Mouse (Mus musculus) right cerebral cortex, postnatal 36 days (tissue): ENCODE data around the gene Btbd2.

Source experiments
- DNase-seq, 2 experiments: peaks; one replicate each; pipeline ENCODE4 v3.0.0; 2022; ENCODE audit warnings: low spot score in 2 of 2, mixed read lengths in 1 of 2

Gene Btbd2

GRCm38 (mm10) chr10:80687850-80688249 is 31.0 kb upstream of the Btbd2 start:
- DNase-seq = peak in 1 of 2 experiments; percentile 45

- DNase-seq = no peak
Measured at GRCm38 (mm10) chr10:80686617-80687016, 29.7 kb upstream of the Btbd2 start.

GRCm38 (mm10) chr10:80684984-80685383 is 28.1 kb upstream of the Btbd2 start:
- DNase-seq = no peak

- no peak for DNase-seq
Measured at GRCm38 (mm10) chr10:80684214-80684613, 27.3 kb upstream of the Btbd2 start.

GRCm38 (mm10) chr10:80683647-80684046 is 26.8 kb upstream of the Btbd2 start:
- DNase-seq = no peak

GRCm38 (mm10) chr10:80682003-80682402 is 25.1 kb upstream of the Btbd2 start:
- no peak for DNase-seq

- DNase-seq = no peak
Measured at GRCm38 (mm10) chr10:80680260-80680696, 23.4 kb upstream of the Btbd2 start.

GRCm38 (mm10) chr10:80679556-80680259 is 22.8 kb upstream of the Btbd2 start:
- no peak for DNase-seq

GRCm38 (mm10) chr10:80678601-80679377 is 21.9 kb upstream of the Btbd2 start:
- no peak for DNase-seq

GRCm38 (mm10) chr10:80677942-80678436 is 21.1 kb upstream of the Btbd2 start, which contains the start of gene Mknk2:
Gene Mknk2 (minus strand): TSS chr10:80678112.
- DNase-seq = peak; percentile 72 to 77

GRCm38 (mm10) chr10:80677128-80677875 is 20.4 kb upstream of the Btbd2 start:
- no peak for DNase-seq

GRCm38 (mm10) chr10:80676198-80676928 is 19.5 kb upstream of the Btbd2 start:
- peak; percentile 99 for DNase-seq

GRCm38 (mm10) chr10:80675405-80676197 is 18.7 kb upstream of the Btbd2 start:
- DNase-seq = no peak

- no peak for DNase-seq
Measured at GRCm38 (mm10) chr10:80674851-80675404, 18.1 kb upstream of the Btbd2 start.

GRCm38 (mm10) chr10:80674161-80674711 is 17.4 kb upstream of the Btbd2 start:
- no peak for DNase-seq

GRCm38 (mm10) chr10:80673690-80674089 is 16.8 kb upstream of the Btbd2 start:
- DNase-seq = no peak

GRCm38 (mm10) chr10:80671936-80672690 is 15.2 kb upstream of the Btbd2 start:
- no peak for DNase-seq

- no peak for DNase-seq
Measured at GRCm38 (mm10) chr10:80671251-80671650, 14.4 kb upstream of the Btbd2 start.

- DNase-seq = no peak
Measured at GRCm38 (mm10) chr10:80670531-80670930, 13.7 kb upstream of the Btbd2 start.
